Mouse (Mus musculus) frontal cortex, postnatal 14 days (tissue): Measurements from ENCODE around the gene Rexo4.
A peak's percentile ranks its signal among the peaks of the same experiment; 100 is the strongest.

Source experiments
- DNase-seq, 2 experiments: peaks; one replicate each; pipeline ENCODE4 v3.0.0; 2022; ENCODE audit warnings: low spot score in 2 of 2

Gene Rexo4

GRCm38 (mm10) chr2:26963923-26964723 is at the start of gene Rexo4:
Gene Rexo4, minus strand, starts transcription at chr2:26964386.
- DNase-seq: peak; percentile 93 to 94

GRCm38 (mm10) chr2:27009714-27010244 is 45.6 kb upstream of the Rexo4 start, which contains the start of gene Cacfd1:
Gene Cacfd1, plus strand, starts transcription at chr2:27009926.
- DNase-seq: peak; percentile 71 to 76

GRCm38 (mm10) chr2:27007701-27008100 is 43.5 kb upstream of the Rexo4 start:
- no peak for DNase-seq

- DNase-seq: no peak
Observed at GRCm38 (mm10) chr2:27006255-27006654, 42.1 kb upstream of the Rexo4 start.

- no peak for DNase-seq
Observed at GRCm38 (mm10) chr2:26997993-26998392, 33.8 kb upstream of the Rexo4 start.

- DNase-seq: no peak
Observed at GRCm38 (mm10) chr2:26997498-26997897, 33.3 kb upstream of the Rexo4 start.

- no peak for DNase-seq
Observed at GRCm38 (mm10) chr2:26993936-26994335, 29.8 kb upstream of the Rexo4 start.

- no peak for DNase-seq
Observed at GRCm38 (mm10) chr2:26984640-26985039, 20.5 kb upstream of the Rexo4 start.

- no peak for DNase-seq
Observed at GRCm38 (mm10) chr2:26984179-26984578, 20.0 kb upstream of the Rexo4 start.

GRCm38 (mm10) chr2:26980361-26980760 is 16.2 kb upstream of the Rexo4 start:
- no peak for DNase-seq

GRCm38 (mm10) chr2:26973960-26974359 is 9.8 kb upstream of the Rexo4 start:
- no peak for DNase-seq

GRCm38 (mm10) chr2:26973116-26973515 is 8.9 kb upstream of the Rexo4 start, which contains the start of gene Adamts13:
Gene Adamts13, plus strand, starts transcription at chr2:26973416.
- DNase-seq: no peak

- no peak for DNase-seq
Observed at GRCm38 (mm10) chr2:26967262-26967661, 3.1 kb upstream of the Rexo4 start.

- DNase-seq: no peak
Observed at GRCm38 (mm10) chr2:26964724-26965370, 661 bp upstream of the Rexo4 start.

- no peak for DNase-seq
Observed at GRCm38 (mm10) chr2:26960756-26961155, 3.4 kb downstream of the Rexo4 start.

GRCm38 (mm10) chr2:26957488-26957859 is 6.7 kb downstream of the Rexo4 start:
- no peak for DNase-seq

GRCm38 (mm10) chr2:26956811-26957487 is 7.2 kb downstream of the Rexo4 start:
- no peak for DNase-seq

- no peak for DNase-seq
Observed at GRCm38 (mm10) chr2:26954735-26955395, 9.3 kb downstream of the Rexo4 start.

- no peak for DNase-seq
Observed at GRCm38 (mm10) chr2:26952866-26953265, 11.3 kb downstream of the Rexo4 start.

GRCm38 (mm10) chr2:26952193-26952592 is 12.0 kb downstream of the Rexo4 start:
- DNase-seq: no peak

GRCm38 (mm10) chr2:26951346-26951905 is 12.8 kb downstream of the Rexo4 start:
- no peak for DNase-seq
